Mouse (Mus musculus): ENCODE measurements around the gene Phldb2. TPM values are rescaled to one million over a fixed set of nuclear protein-coding genes. Genes with fewer than 3 reads are reported as not detected.

The Phldb2 gene
- polyA plus RNA-seq, 1 experiment, result 0.04 TPM

- TF ChIP-seq GATA1 (IDR thresholded peaks at IDR 0.05; ENCODE audit: borderline replicate concordance, low read length) (no peak), FLI1 (IDR thresholded peaks at IDR 0.05; ENCODE audit: low read length) (no peak)
- H3K4me3 ChIP-seq (replicated peaks), result no peak overlapping the region
- H3K4me1 ChIP-seq, result peaks cover 9% of the 10 kb centered on the region; the same call in 1 of the 2 replicates
- 0 out of 2 replicates have a peak, but pooled peaks cover 3% of the 10 kb centered on the region for H3K9me3 ChIP-seq
- peaks cover 2% of the 10 kb centered on the region for H3K27me3 ChIP-seq (replicated peaks)
- H3K36me3 ChIP-seq (replicated peaks; ENCODE audit: low read length), result no peaks in the 10 kb centered on the region
Observed at GRCm38 (mm10) chr16:45832061-45832746, 121.2 kb downstream of the Phldb2 start.

- no peak overlapping the region for H3K4me3 ChIP-seq (replicated peaks)
- peaks cover 7% of the 10 kb centered on the region; the same call in 1 of the 2 replicates for H3K4me1 ChIP-seq
- peaks cover 2% of the 10 kb centered on the region for H3K27me3 ChIP-seq (replicated peaks)
- no peaks in the 10 kb centered on the region for H3K36me3 ChIP-seq (replicated peaks; ENCODE audit: low read length)
- TF ChIP-seq FLI1 (IDR thresholded peaks at IDR 0.05; ENCODE audit: low read length) (no peak), GATA1 (IDR thresholded peaks at IDR 0.05; ENCODE audit: borderline replicate concordance, low read length) (no peak)
- 0 out of 2 replicates have a peak, but pooled peaks cover 3% of the 10 kb centered on the region for H3K9me3 ChIP-seq
Observed at GRCm38 (mm10) chr16:45831094-45831872, 122.1 kb downstream of the Phldb2 start.

- Histone ChIP-seq H3K9me3 (0 out of 2 replicates have a peak, but pooled peaks cover 3% of the 10 kb centered on the region), H3K36me3 (replicated peaks; ENCODE audit: low read length) (no peaks in the 10 kb centered on the region), H3K4me3 (replicated peaks) (no peak overlapping the region), H3K27me3 (replicated peaks) (peaks cover 2% of the 10 kb centered on the region), H3K4me1 (peaks cover 7% of the 10 kb centered on the region; the same call in 1 of the 2 replicates)
- no peak for TF ChIP-seq GATA1 (IDR thresholded peaks at IDR 0.05; ENCODE audit: borderline replicate concordance, low read length)
- TF ChIP-seq FLI1 (IDR thresholded peaks at IDR 0.05; ENCODE audit: low read length), result no peak
Observed at GRCm38 (mm10) chr16:45830096-45830866, 123.1 kb downstream of the Phldb2 start.

GRCm38 (mm10) chr16:45825309-45825708, 128.1 kb downstream of the Phldb2 start:
- Histone ChIP-seq H3K4me1 (no peaks in the 10 kb centered on the region), H3K9me3 (0 out of 2 replicates have a peak, but pooled peaks cover 3% of the 10 kb centered on the region), H3K4me3 (replicated peaks) (no peak overlapping the region), H3K36me3 (replicated peaks; ENCODE audit: low read length) (no peaks in the 10 kb centered on the region), H3K27me3 (replicated peaks) (no peaks in the 10 kb centered on the region)
- no peak for TF ChIP-seq FLI1 (IDR thresholded peaks at IDR 0.05; ENCODE audit: low read length)
- no peak for TF ChIP-seq GATA1 (IDR thresholded peaks at IDR 0.05; ENCODE audit: borderline replicate concordance, low read length)

GRCm38 (mm10) chr16:45824025-45824424, 129.4 kb downstream of the Phldb2 start:
- no peaks in the 10 kb centered on the region for H3K27me3 ChIP-seq (replicated peaks)
- TF ChIP-seq GATA1 (IDR thresholded peaks at IDR 0.05; ENCODE audit: borderline replicate concordance, low read length) (no peak), FLI1 (IDR thresholded peaks at IDR 0.05; ENCODE audit: low read length) (no peak)
- H3K9me3 ChIP-seq, result 0 out of 2 replicates have a peak, but pooled peaks cover 3% of the 10 kb centered on the region
- no peaks in the 10 kb centered on the region for H3K36me3 ChIP-seq (replicated peaks; ENCODE audit: low read length)
- H3K4me1 ChIP-seq, result no peaks in the 10 kb centered on the region
- no peak overlapping the region for H3K4me3 ChIP-seq (replicated peaks)

GRCm38 (mm10) chr16:45819911-45820310, 133.5 kb downstream of the Phldb2 start:
- Histone ChIP-seq H3K27me3 (replicated peaks) (no peaks in the 10 kb centered on the region), H3K4me1 (no peaks in the 10 kb centered on the region), H3K9me3 (no peaks in the 10 kb centered on the region), H3K4me3 (replicated peaks) (no peak overlapping the region), H3K36me3 (replicated peaks; ENCODE audit: low read length) (no peaks in the 10 kb centered on the region)
- TF ChIP-seq FLI1 (IDR thresholded peaks at IDR 0.05; ENCODE audit: low read length) (no peak), GATA1 (IDR thresholded peaks at IDR 0.05; ENCODE audit: borderline replicate concordance, low read length) (no peak)

- Histone ChIP-seq H3K27me3 (replicated peaks) (no peaks in the 10 kb centered on the region), H3K4me1 (no peaks in the 10 kb centered on the region), H3K4me3 (replicated peaks) (no peak overlapping the region), H3K9me3 (no peaks in the 10 kb centered on the region), H3K36me3 (replicated peaks; ENCODE audit: low read length) (no peaks in the 10 kb centered on the region)
- TF ChIP-seq FLI1 (IDR thresholded peaks at IDR 0.05; ENCODE audit: low read length), result no peak
- no peak for TF ChIP-seq GATA1 (IDR thresholded peaks at IDR 0.05; ENCODE audit: borderline replicate concordance, low read length)
Observed at GRCm38 (mm10) chr16:45817795-45818194, 135.6 kb downstream of the Phldb2 start.

GRCm38 (mm10) chr16:45816670-45817069, 136.7 kb downstream of the Phldb2 start:
- H3K4me3 ChIP-seq (replicated peaks), result no peak overlapping the region
- TF ChIP-seq FLI1 (IDR thresholded peaks at IDR 0.05; ENCODE audit: low read length), result no peak
- no peak for TF ChIP-seq GATA1 (IDR thresholded peaks at IDR 0.05; ENCODE audit: borderline replicate concordance, low read length)
- H3K36me3 ChIP-seq (replicated peaks; ENCODE audit: low read length), result no peaks in the 10 kb centered on the region

GRCm38 (mm10) chr16:45814611-45815010, 138.8 kb downstream of the Phldb2 start:
- no peaks in the 10 kb centered on the region for H3K4me1 ChIP-seq
- no peak for TF ChIP-seq FLI1 (IDR thresholded peaks at IDR 0.05; ENCODE audit: low read length)
- no peak for TF ChIP-seq GATA1 (IDR thresholded peaks at IDR 0.05; ENCODE audit: borderline replicate concordance, low read length)
- no peaks in the 10 kb centered on the region for H3K27me3 ChIP-seq (replicated peaks)
- no peaks in the 10 kb centered on the region for H3K36me3 ChIP-seq (replicated peaks; ENCODE audit: low read length)
- no peaks in the 10 kb centered on the region for H3K9me3 ChIP-seq
- H3K4me3 ChIP-seq (replicated peaks), result no peak overlapping the region

More at GRCm38 (mm10) chr16:45816670-45817069, 136.7 kb downstream of the Phldb2 start:
- Histone ChIP-seq H3K4me1 (no peaks in the 10 kb centered on the region), H3K27me3 (replicated peaks) (no peaks in the 10 kb centered on the region), H3K9me3 (no peaks in the 10 kb centered on the region)
